Mouse (Mus musculus): ENCODE results near the gene Ugt1a10. TPM values are rescaled to one million over a fixed set of nuclear protein-coding genes. Genes with fewer than 3 reads are reported as not detected.

Gene Ugt1a10
- polyA plus RNA-seq, 1 experiment from 2014 or later: not detected

GRCm38 (mm10) chr1:88206843-88207479 lies 151.8 kb downstream of the Ugt1a10 start:
- no peak for ATAC-seq (ENCODE audit: low FRiP score)
- Histone ChIP-seq H3K27ac (replicated peaks) (no peak overlapping the region), H3K4me1 (peaks cover 11% of the 10 kb centered on the region), H3K4me3 (replicated peaks) (no peak overlapping the region), H3K36me3 (no peaks in the 10 kb centered on the region), H3K27me3 (replicated peaks) (no peaks in the 10 kb centered on the region), H3K9ac (replicated peaks) (no peak overlapping the region), H3K9me3 (replicated peaks) (peaks cover 9% of the 10 kb centered on the region), H3K4me2 (no peak overlapping the region)
- 83% methylated on average over 2 of the region's 2 CpGs for WGBS

- Histone ChIP-seq H3K4me1 (no peaks in the 10 kb centered on the region), H3K9ac (replicated peaks) (no peak within 1 kb of the TSS), H3K4me3 (replicated peaks) (no peak within 1 kb of the TSS), H3K27ac (replicated peaks) (no peak within 1 kb of the TSS), H3K9me3 (replicated peaks) (peaks cover 52% of the 10 kb centered on the region), H3K36me3 (no peaks in the 10 kb centered on the region), H3K27me3 (replicated peaks) (no peaks in the 10 kb centered on the region), H3K4me2 (no peak within 1 kb of the TSS)
- 70% methylated on average over 8 of the region's 8 CpGs for WGBS
- no peak for ATAC-seq (ENCODE audit: low FRiP score)
Observed at GRCm38 (mm10) chr1:88211812-88212211, 156.6 kb downstream of the Ugt1a10 start, which contains the start of gene Ugt1a1. TSS of gene Ugt1a1 (plus strand) at chr1:88211959.

DNA sequence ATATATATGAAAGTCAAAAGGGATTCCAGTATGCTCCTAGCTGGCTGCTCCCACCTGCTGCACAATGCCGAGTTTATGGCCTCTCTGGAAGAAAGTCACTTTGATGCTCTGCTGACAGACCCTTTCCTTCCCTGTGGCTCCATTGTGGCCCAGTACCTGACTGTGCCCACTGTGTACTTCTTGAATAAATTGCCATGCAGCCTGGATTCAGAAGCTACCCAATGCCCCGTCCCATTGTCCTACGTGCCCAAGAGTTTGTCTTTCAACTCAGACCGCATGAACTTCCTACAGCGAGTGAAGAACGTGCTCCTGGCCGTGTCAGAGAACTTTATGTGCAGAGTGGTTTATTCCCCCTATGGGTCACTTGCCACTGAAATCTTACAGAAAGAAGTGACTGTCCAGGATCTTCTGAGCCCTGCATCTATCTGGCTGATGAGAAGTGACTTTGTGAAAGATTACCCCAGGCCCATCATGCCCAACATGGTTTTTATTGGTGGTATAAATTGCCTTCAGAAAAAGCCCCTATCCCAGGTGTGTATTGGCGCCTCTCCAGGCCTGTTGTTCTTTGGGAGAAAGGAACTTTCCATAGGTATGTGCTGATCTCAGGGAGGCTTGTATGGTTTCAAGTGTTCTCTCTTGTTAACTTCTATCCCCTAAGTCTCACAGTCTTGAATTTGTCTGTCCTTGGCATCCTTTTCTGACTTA lies 157.3 kb downstream of the Ugt1a10 start:
- H3K4me1 ChIP-seq: no peaks in the 10 kb centered on the region
- no peaks in the 10 kb centered on the region for H3K36me3 ChIP-seq
- H3K9me3 ChIP-seq (replicated peaks): peaks cover 58% of the 10 kb centered on the region
- ATAC-seq (ENCODE audit: low FRiP score): 0 out of 2 replicates have a peak, but pooled peaks have one; percentile 9
- WGBS: 63% methylated on average over 8 of the region's 8 CpGs
- no peak overlapping the region for H3K27ac ChIP-seq (replicated peaks)
- no peak overlapping the region for H3K4me3 ChIP-seq (replicated peaks)
- H3K27me3 ChIP-seq (replicated peaks): no peaks in the 10 kb centered on the region
- H3K4me2 ChIP-seq: no peak overlapping the region
- H3K9ac ChIP-seq (replicated peaks): no peak overlapping the region

- Histone ChIP-seq H3K4me3 (replicated peaks) (no peak overlapping the region), H3K27me3 (replicated peaks) (no peaks in the 10 kb centered on the region), H3K4me1 (no peaks in the 10 kb centered on the region), H3K36me3 (no peaks in the 10 kb centered on the region), H3K4me2 (no peak overlapping the region), H3K9ac (replicated peaks) (no peak overlapping the region), H3K27ac (replicated peaks) (no peak overlapping the region), H3K9me3 (replicated peaks) (peaks cover 61% of the 10 kb centered on the region)
- 81% methylated on average over 1 of the region's 1 CpGs for WGBS
- ATAC-seq (ENCODE audit: low FRiP score): no peak
Observed at GRCm38 (mm10) chr1:88213061-88213460, 157.9 kb downstream of the Ugt1a10 start.

GRCm38 (mm10) chr1:88213766-88214461 lies 158.7 kb downstream of the Ugt1a10 start:
- WGBS: 84% methylated on average over 2 of the region's 2 CpGs
- no peak for ATAC-seq (ENCODE audit: low FRiP score)

DNA sequence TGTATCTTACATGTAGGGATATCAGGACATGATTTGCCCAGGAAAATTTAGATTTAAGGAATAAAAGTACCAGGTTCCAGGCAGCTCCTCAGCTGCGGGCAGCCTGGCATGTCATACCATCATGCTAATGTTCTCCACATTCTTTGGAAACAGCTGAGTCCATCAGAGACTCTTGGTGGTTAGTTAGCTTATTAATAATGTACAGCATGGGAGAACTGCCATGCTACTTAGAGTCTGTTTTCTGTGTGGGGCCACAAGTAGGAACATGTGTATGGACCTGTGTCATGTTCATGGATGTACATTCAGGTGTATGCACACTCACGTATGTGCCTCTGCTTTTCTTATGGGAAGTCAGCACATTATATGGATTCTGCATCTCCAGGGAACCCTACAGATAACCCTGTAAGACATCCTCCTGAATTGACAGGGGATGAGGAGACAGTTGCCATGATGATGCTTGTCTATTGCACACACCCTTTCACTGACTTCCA lies 159.3 kb downstream of the Ugt1a10 start:
- Histone ChIP-seq H3K36me3 (no peaks in the 10 kb centered on the region), H3K4me1 (no peaks in the 10 kb centered on the region), H3K4me2 (no peak overlapping the region), H3K4me3 (replicated peaks) (no peak overlapping the region), H3K9me3 (replicated peaks) (peaks cover 61% of the 10 kb centered on the region), H3K27ac (replicated peaks) (no peak overlapping the region), H3K9ac (replicated peaks) (no peak overlapping the region), H3K27me3 (replicated peaks) (no peaks in the 10 kb centered on the region)
- ATAC-seq (ENCODE audit: low FRiP score): no peak
- 81% methylated on average over 2 of the region's 2 CpGs for WGBS

More at GRCm38 (mm10) chr1:88213766-88214461, 158.7 kb downstream of the Ugt1a10 start:
- H3K9me3 ChIP-seq (replicated peaks): peaks cover 61% of the 10 kb centered on the region
- no peaks in the 10 kb centered on the region for H3K36me3 ChIP-seq
- H3K4me2 ChIP-seq: no peak overlapping the region
- H3K27ac ChIP-seq (replicated peaks): no peak overlapping the region
- H3K9ac ChIP-seq (replicated peaks): no peak overlapping the region
- no peaks in the 10 kb centered on the region for H3K4me1 ChIP-seq
- no peak overlapping the region for H3K4me3 ChIP-seq (replicated peaks)
- H3K27me3 ChIP-seq (replicated peaks): no peaks in the 10 kb centered on the region

DNA sequence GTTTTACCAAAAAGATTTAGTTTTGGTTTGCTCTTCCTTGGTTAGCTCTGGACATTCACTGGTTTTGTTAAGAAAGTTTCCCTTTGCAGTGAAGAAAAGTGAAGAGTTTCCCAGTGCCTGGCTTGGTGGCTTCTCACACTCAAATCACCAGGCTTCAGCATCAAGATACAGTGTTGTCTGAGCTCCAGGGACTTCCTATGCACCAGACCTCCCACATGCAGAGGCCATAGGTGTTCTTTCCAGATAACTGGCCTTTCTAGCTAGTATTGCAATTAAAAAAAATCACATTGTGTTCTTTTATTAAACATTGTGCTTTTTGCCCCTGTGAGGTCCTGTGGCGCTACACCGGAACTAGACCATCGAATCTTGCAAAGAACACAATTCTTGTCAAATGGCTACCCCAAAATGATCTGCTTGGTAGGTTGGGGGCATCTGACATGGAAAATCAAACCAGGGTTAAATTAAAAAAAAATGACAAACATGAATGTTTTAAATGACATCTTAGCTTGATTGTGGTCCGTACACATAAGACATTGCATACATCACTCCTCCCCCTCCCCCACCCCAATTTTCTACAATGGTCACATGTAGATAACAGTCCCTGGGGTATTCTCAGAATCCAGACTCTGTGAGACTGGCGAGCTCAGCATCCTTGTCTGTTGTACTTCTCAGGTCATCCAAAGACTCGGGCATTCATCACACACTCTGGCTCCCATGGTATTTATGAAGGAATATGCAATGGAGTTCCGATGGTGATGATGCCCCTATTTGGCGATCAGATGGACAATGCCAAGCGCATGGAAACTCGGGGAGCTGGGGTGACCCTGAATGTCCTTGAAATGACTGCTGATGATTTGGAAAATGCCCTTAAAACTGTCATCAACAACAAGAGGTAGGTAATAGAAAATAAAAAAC lies 160.5 kb downstream of the Ugt1a10 start:
- no peak for ATAC-seq (ENCODE audit: low FRiP score)
- no peaks in the 10 kb centered on the region for H3K27me3 ChIP-seq (replicated peaks)
- no peak overlapping the region for H3K4me2 ChIP-seq
- no peak overlapping the region for H3K4me3 ChIP-seq (replicated peaks)
- H3K27ac ChIP-seq (replicated peaks): no peak overlapping the region
- 72% methylated on average over 10 of the region's 10 CpGs for WGBS
- H3K36me3 ChIP-seq: no peaks in the 10 kb centered on the region
- no peak overlapping the region for H3K9ac ChIP-seq (replicated peaks)
- H3K4me1 ChIP-seq: no peaks in the 10 kb centered on the region
- peaks cover 61% of the 10 kb centered on the region for H3K9me3 ChIP-seq (replicated peaks)

- no peaks in the 10 kb centered on the region for H3K4me1 ChIP-seq
- H3K27ac ChIP-seq (replicated peaks): no peak overlapping the region
- 61% methylated on average over 2 of the region's 2 CpGs for WGBS
- no peak overlapping the region for H3K9ac ChIP-seq (replicated peaks)
- H3K4me3 ChIP-seq (replicated peaks): no peak overlapping the region
- H3K9me3 ChIP-seq (replicated peaks): peaks cover 57% of the 10 kb centered on the region
- no peak for ATAC-seq (ENCODE audit: low FRiP score)
- H3K4me2 ChIP-seq: no peak overlapping the region
- no peaks in the 10 kb centered on the region for H3K27me3 ChIP-seq (replicated peaks)
- H3K36me3 ChIP-seq: no peaks in the 10 kb centered on the region
Observed at GRCm38 (mm10) chr1:88216551-88216950, 161.4 kb downstream of the Ugt1a10 start.

GRCm38 (mm10) chr1:88217144-88217543 lies 162.0 kb downstream of the Ugt1a10 start:
- no peak for ATAC-seq (ENCODE audit: low FRiP score)
- Histone ChIP-seq H3K4me1 (no peaks in the 10 kb centered on the region), H3K27me3 (replicated peaks) (no peaks in the 10 kb centered on the region), H3K36me3 (no peaks in the 10 kb centered on the region), H3K4me3 (replicated peaks) (no peak overlapping the region), H3K9ac (replicated peaks) (no peak overlapping the region), H3K4me2 (no peak overlapping the region), H3K9me3 (replicated peaks) (peaks cover 54% of the 10 kb centered on the region), H3K27ac (replicated peaks) (no peak overlapping the region)
- WGBS: 63% methylated on average over 2 of the region's 2 CpGs

- H3K27ac ChIP-seq (replicated peaks): no peak overlapping the region
- 48% methylated on average over 3 of the region's 3 CpGs for WGBS
- peaks cover 51% of the 10 kb centered on the region for H3K9me3 ChIP-seq (replicated peaks)
- no peaks in the 10 kb centered on the region for H3K27me3 ChIP-seq (replicated peaks)
- no peak for ATAC-seq (ENCODE audit: low FRiP score)
- no peak overlapping the region for H3K9ac ChIP-seq (replicated peaks)
- H3K4me3 ChIP-seq (replicated peaks): no peak overlapping the region
- no peaks in the 10 kb centered on the region for H3K4me1 ChIP-seq
- no peaks in the 10 kb centered on the region for H3K36me3 ChIP-seq
- H3K4me2 ChIP-seq: no peak overlapping the region
Observed at GRCm38 (mm10) chr1:88217576-88217975, 162.4 kb downstream of the Ugt1a10 start.

- H3K4me1 ChIP-seq: no peaks in the 10 kb centered on the region
- H3K27ac ChIP-seq (replicated peaks): no peak overlapping the region
- H3K27me3 ChIP-seq (replicated peaks): no peaks in the 10 kb centered on the region
- ATAC-seq (ENCODE audit: low FRiP score): no peak
- H3K9ac ChIP-seq (replicated peaks): no peak overlapping the region
- H3K36me3 ChIP-seq: no peaks in the 10 kb centered on the region
- WGBS: 77% methylated on average over 9 of the region's 9 CpGs
- H3K4me3 ChIP-seq (replicated peaks): no peak overlapping the region
- no peak overlapping the region for H3K4me2 ChIP-seq
- H3K9me3 ChIP-seq (replicated peaks): peaks cover 47% of the 10 kb centered on the region
Observed at GRCm38 (mm10) chr1:88218051-88218450, 162.9 kb downstream of the Ugt1a10 start.

Data from neural tube, embryonic 15.5 days (tissue).